Mouse (Mus musculus) c-Kit-positive CD71-positive TER-119-negative erythroid progenitor cells, embryonic 14.5 days (primary cell): ENCODE measurements around the gene Efna2.
"Not testable (repeated sequence)": the region's sequence is repeated elsewhere in the genome, so short reads cannot be mapped to it uniquely, and the experiment has no call there.

ENCODE experiments used
- DNase-seq: peaks from one replicate; pipeline ENCODE4 v3.0.0-alpha.2; 2013; ENCODE audit warnings: low read depth

Efna2 gene

GRCm38 (mm10) chr10:80155277-80155676 lies 24.0 kb upstream of the Efna2 start:
- no peak for DNase-seq

- DNase-seq = no peak
These were observed 23.1 kb upstream of the Efna2 start for GRCm38 (mm10) chr10:80156002-80156751.

GRCm38 (mm10) chr10:80156752-80157053 lies 22.6 kb upstream of the Efna2 start:
- DNase-seq = no peak

GRCm38 (mm10) chr10:80157141-80157929 lies 21.9 kb upstream of the Efna2 start:
- DNase-seq = no peak

GRCm38 (mm10) chr10:80158307-80158986 lies 20.8 kb upstream of the Efna2 start:
- DNase-seq = no peak

- no peak for DNase-seq
These were observed 20.2 kb upstream of the Efna2 start for GRCm38 (mm10) chr10:80159021-80159560.

GRCm38 (mm10) chr10:80159561-80160454 lies 19.5 kb upstream of the Efna2 start:
- DNase-seq = peak; percentile 97

- no peak for DNase-seq
These were observed 18.6 kb upstream of the Efna2 start for GRCm38 (mm10) chr10:80160455-80161371.

GRCm38 (mm10) chr10:80161522-80162242 lies 17.6 kb upstream of the Efna2 start:
- DNase-seq = no peak

- no peak for DNase-seq
These were observed 17.1 kb upstream of the Efna2 start for GRCm38 (mm10) chr10:80162243-80162608.

- DNase-seq = no peak
These were observed 16.5 kb upstream of the Efna2 start for GRCm38 (mm10) chr10:80162716-80163299.

GRCm38 (mm10) chr10:80163721-80164120 lies 15.6 kb upstream of the Efna2 start:
- no peak for DNase-seq

- DNase-seq = no peak
These were observed 14.9 kb upstream of the Efna2 start for GRCm38 (mm10) chr10:80164161-80164997.

GRCm38 (mm10) chr10:80164998-80165344 lies 14.3 kb upstream of the Efna2 start:
- peak; percentile 95 for DNase-seq

- no peak for DNase-seq
These were observed 13.7 kb upstream of the Efna2 start, which contains the start of gene Cirbp for GRCm38 (mm10) chr10:80165392-80166128. Gene Cirbp (plus strand): TSS chr10:80165985.

GRCm38 (mm10) chr10:80166136-80166535 lies 13.1 kb upstream of the Efna2 start:
- DNase-seq = not testable (repeated sequence)

- DNase-seq = peak; percentile 97
These were observed 11.7 kb upstream of the Efna2 start for GRCm38 (mm10) chr10:80167460-80168037.
